Mouse (Mus musculus): ENCODE results near the gene Pfkfb2. TPM values are rescaled to one million over a fixed set of nuclear protein-coding genes. Genes with fewer than 3 reads are reported as not detected.

Pfkfb2 gene
- polyA plus RNA-seq, 1 experiment, result 9.7 TPM

GRCm38 (mm10) chr1:130746819-130747218 lies 17.8 kb upstream of the Pfkfb2 start:
- Histone ChIP-seq H3K27ac (ENCODE audit: insufficient read depth, low read length) (no peak overlapping the region), H3K9ac (ENCODE audit: low read depth, poor library complexity, severe bottlenecking) (no peak overlapping the region), H3K4me1 (ENCODE audit: control insufficient read depth, insufficient read depth, low read length) (no peaks in the 10 kb centered on the region), H3K4me3 (ENCODE audit: low read depth, low read length) (no peak overlapping the region), H3K36me3 (ENCODE audit: control insufficient read depth, insufficient read depth, low read length, poor library complexity, severe bottlenecking) (no peaks in the 10 kb centered on the region), H3K9me3 (replicated peaks; ENCODE audit: control insufficient read depth, insufficient read depth, low read length, poor library complexity, severe bottlenecking) (no peaks in the 10 kb centered on the region), H3K27me3 (ENCODE audit: control insufficient read depth, insufficient read depth, low read length, poor library complexity, severe bottlenecking) (no peaks in the 10 kb centered on the region)
- TF ChIP-seq POLR2A (IDR thresholded peaks at IDR 0.05; ENCODE audit: insufficient read depth, low read length) (no peak), EP300 (IDR thresholded peaks at IDR 0.05; ENCODE audit: insufficient read depth, low read depth, low read length) (no peak), CTCF (IDR thresholded peaks at IDR 0.05; ENCODE audit: low read depth, low read length) (no peak)

GRCm38 (mm10) chr1:130745591-130745990 lies 16.5 kb upstream of the Pfkfb2 start:
- Histone ChIP-seq H3K4me3 (ENCODE audit: low read depth, low read length) (no peak overlapping the region), H3K9ac (ENCODE audit: low read depth, poor library complexity, severe bottlenecking) (no peak overlapping the region), H3K4me1 (ENCODE audit: control insufficient read depth, insufficient read depth, low read length) (peaks cover 2% of the 10 kb centered on the region), H3K9me3 (replicated peaks; ENCODE audit: control insufficient read depth, insufficient read depth, low read length, poor library complexity, severe bottlenecking) (no peaks in the 10 kb centered on the region), H3K36me3 (ENCODE audit: control insufficient read depth, insufficient read depth, low read length, poor library complexity, severe bottlenecking) (no peaks in the 10 kb centered on the region), H3K27ac (ENCODE audit: insufficient read depth, low read length) (no peak overlapping the region), H3K27me3 (ENCODE audit: control insufficient read depth, insufficient read depth, low read length, poor library complexity, severe bottlenecking) (no peaks in the 10 kb centered on the region)
- TF ChIP-seq EP300 (IDR thresholded peaks at IDR 0.05; ENCODE audit: insufficient read depth, low read depth, low read length) (no peak), CTCF (IDR thresholded peaks at IDR 0.05; ENCODE audit: low read depth, low read length) (no peak), POLR2A (IDR thresholded peaks at IDR 0.05; ENCODE audit: insufficient read depth, low read length) (no peak)

- H3K27me3 ChIP-seq (ENCODE audit: control insufficient read depth, insufficient read depth, low read length, poor library complexity, severe bottlenecking), result no peaks in the 10 kb centered on the region
- H3K27ac ChIP-seq (ENCODE audit: insufficient read depth, low read length), result no peak overlapping the region
- no peaks in the 10 kb centered on the region for H3K9me3 ChIP-seq (replicated peaks; ENCODE audit: control insufficient read depth, insufficient read depth, low read length, poor library complexity, severe bottlenecking)
- no peak overlapping the region for H3K4me3 ChIP-seq (ENCODE audit: low read depth, low read length)
- no peak for TF ChIP-seq EP300 (IDR thresholded peaks at IDR 0.05; ENCODE audit: insufficient read depth, low read depth, low read length)
- TF ChIP-seq CTCF (IDR thresholded peaks at IDR 0.05; ENCODE audit: low read depth, low read length), result no peak
- no peak for TF ChIP-seq POLR2A (IDR thresholded peaks at IDR 0.05; ENCODE audit: insufficient read depth, low read length)
- H3K9ac ChIP-seq (ENCODE audit: low read depth, poor library complexity, severe bottlenecking), result no peak overlapping the region
- no peaks in the 10 kb centered on the region for H3K36me3 ChIP-seq (ENCODE audit: control insufficient read depth, insufficient read depth, low read length, poor library complexity, severe bottlenecking)
- peaks cover 2% of the 10 kb centered on the region for H3K4me1 ChIP-seq (ENCODE audit: control insufficient read depth, insufficient read depth, low read length)
Observed at GRCm38 (mm10) chr1:130744961-130745360, 15.9 kb upstream of the Pfkfb2 start.

GRCm38 (mm10) chr1:130744217-130744616 lies 15.2 kb upstream of the Pfkfb2 start:
- Histone ChIP-seq H3K9me3 (replicated peaks; ENCODE audit: control insufficient read depth, insufficient read depth, low read length, poor library complexity, severe bottlenecking) (no peaks in the 10 kb centered on the region), H3K27me3 (ENCODE audit: control insufficient read depth, insufficient read depth, low read length, poor library complexity, severe bottlenecking) (no peaks in the 10 kb centered on the region), H3K27ac (ENCODE audit: insufficient read depth, low read length) (no peak overlapping the region), H3K36me3 (ENCODE audit: control insufficient read depth, insufficient read depth, low read length, poor library complexity, severe bottlenecking) (no peaks in the 10 kb centered on the region), H3K4me3 (ENCODE audit: low read depth, low read length) (no peak overlapping the region), H3K9ac (ENCODE audit: low read depth, poor library complexity, severe bottlenecking) (no peak overlapping the region), H3K4me1 (ENCODE audit: control insufficient read depth, insufficient read depth, low read length) (peaks cover 2% of the 10 kb centered on the region)
- TF ChIP-seq CTCF (IDR thresholded peaks at IDR 0.05; ENCODE audit: low read depth, low read length) (no peak), EP300 (IDR thresholded peaks at IDR 0.05; ENCODE audit: insufficient read depth, low read depth, low read length) (no peak), POLR2A (IDR thresholded peaks at IDR 0.05; ENCODE audit: insufficient read depth, low read length) (no peak)

GRCm38 (mm10) chr1:130743775-130744174 lies 14.7 kb upstream of the Pfkfb2 start:
- H3K27ac ChIP-seq (ENCODE audit: insufficient read depth, low read length), result no peak overlapping the region
- no peak overlapping the region for H3K4me3 ChIP-seq (ENCODE audit: low read depth, low read length)
- no peaks in the 10 kb centered on the region for H3K36me3 ChIP-seq (ENCODE audit: control insufficient read depth, insufficient read depth, low read length, poor library complexity, severe bottlenecking)
- H3K9me3 ChIP-seq (replicated peaks; ENCODE audit: control insufficient read depth, insufficient read depth, low read length, poor library complexity, severe bottlenecking), result no peaks in the 10 kb centered on the region
- H3K27me3 ChIP-seq (ENCODE audit: control insufficient read depth, insufficient read depth, low read length, poor library complexity, severe bottlenecking), result no peaks in the 10 kb centered on the region
- H3K9ac ChIP-seq (ENCODE audit: low read depth, poor library complexity, severe bottlenecking), result no peak overlapping the region
- H3K4me1 ChIP-seq (ENCODE audit: control insufficient read depth, insufficient read depth, low read length), result peaks cover 2% of the 10 kb centered on the region
- TF ChIP-seq POLR2A (IDR thresholded peaks at IDR 0.05; ENCODE audit: insufficient read depth, low read length) (no peak), EP300 (IDR thresholded peaks at IDR 0.05; ENCODE audit: insufficient read depth, low read depth, low read length) (no peak), CTCF (IDR thresholded peaks at IDR 0.05; ENCODE audit: low read depth, low read length) (no peak)

GRCm38 (mm10) chr1:130742201-130742600 lies 13.1 kb upstream of the Pfkfb2 start:
- peaks cover 2% of the 10 kb centered on the region for H3K4me1 ChIP-seq (ENCODE audit: control insufficient read depth, insufficient read depth, low read length)
- H3K27ac ChIP-seq (ENCODE audit: insufficient read depth, low read length), result no peak overlapping the region
- no peak for TF ChIP-seq CTCF (IDR thresholded peaks at IDR 0.05; ENCODE audit: low read depth, low read length)
- TF ChIP-seq EP300 (IDR thresholded peaks at IDR 0.05; ENCODE audit: insufficient read depth, low read depth, low read length), result no peak
- TF ChIP-seq POLR2A (IDR thresholded peaks at IDR 0.05; ENCODE audit: insufficient read depth, low read length), result no peak

More at GRCm38 (mm10) chr1:130742201-130742600, 13.1 kb upstream of the Pfkfb2 start:
- Histone ChIP-seq H3K27me3 (ENCODE audit: control insufficient read depth, insufficient read depth, low read length, poor library complexity, severe bottlenecking) (no peaks in the 10 kb centered on the region), H3K36me3 (ENCODE audit: control insufficient read depth, insufficient read depth, low read length, poor library complexity, severe bottlenecking) (no peaks in the 10 kb centered on the region), H3K9me3 (replicated peaks; ENCODE audit: control insufficient read depth, insufficient read depth, low read length, poor library complexity, severe bottlenecking) (no peaks in the 10 kb centered on the region), H3K9ac (ENCODE audit: low read depth, poor library complexity, severe bottlenecking) (no peak overlapping the region), H3K4me3 (ENCODE audit: low read depth, low read length) (no peak overlapping the region)

Data from ES-Bruce4 (cell line).